ENCODE assay signal across 8 mouse cellular contexts in genomic region chr3:124274928-124275609, GRCm38 (mm10). TPM values are rescaled to one million over a fixed set of nuclear protein-coding genes. Genes with fewer than 3 reads are reported as not detected.
DNase-seq lines count a peak whose midpoint lies in the region; ATAC-seq lines count a peak whose summit lies in the region.

No protein-coding gene starts in this region.

- peak; percentile 2 for DNase-seq in A20 (ENCODE audit: low read depth, low spot score)
- DNase-seq in brain, adult 2 months (ENCODE audit: low read depth, low spot score): peak; percentile 90
- peak; percentile 34 for DNase-seq in embryo, embryonic 11.5 days (ENCODE audit: low read depth, low spot score)
- peak; percentile 22 for DNase-seq in hindlimb bud, embryonic 11.5 days (ENCODE audit: extremely low spot score, low read depth, low spot score)
- peak; percentile 28 to 68 for DNase-seq in layer of hippocampus, postnatal 25 days (ENCODE audit: extremely low spot score in 1 of 2, low spot score in 1 of 2)
- DNase-seq in lung, postnatal 36 days: peak; percentile 11
- peak; percentile 35 for DNase-seq in retina, postnatal 7 days (ENCODE audit: low read depth, low spot score)

- peak; percentile 77 for ATAC-seq in granulocyte monocyte progenitor cell, adult 5-6 weeks (replicated peaks; ENCODE audit: poor library complexity, severe bottlenecking)

RNA-seq across cellular contexts. Expression of gene Tram1l1, which starts 45.6 kb away (rescaled TPM):
- not detected in 2 replicates for total RNA-seq in granulocyte monocyte progenitor cell, adult 5-6 weeks (2014; fragmentation: Nextera tagmentation)
- total RNA-seq in granulocyte monocyte progenitor cell, adult 5-6 weeks (2017): not detected in 2 replicates
- total RNA-seq in layer of hippocampus, postnatal 25 days (2021): 10 to 100 TPM; 17.1 to 18.5 TPM

Comparison
In these comparisons a context has a peak if more than half of its experiments do, and no peak if none do; other contexts are left out.
1. Peak in every context shown above with its lines: DNase-seq and ATAC-seq.
2. DNase-seq: peak in every context shown above with its lines; median percentile 90 in brain, adult 2 months; 48 in layer of hippocampus, postnatal 25 days; 35 in retina, postnatal 7 days; 34 in embryo, embryonic 11.5 days; 22 in hindlimb bud, embryonic 11.5 days; 11 in lung, postnatal 36 days; 2 in A20.
3. RNA of gene Tram1l1, which starts 45.6 kb away (total RNA-seq): 17.1 to 18.5 TPM in layer of hippocampus, postnatal 25 days; not detected in granulocyte monocyte progenitor cell, adult 5-6 weeks; every median in the first group is over 10 times any median in the second.